In the genomic region with DNA sequence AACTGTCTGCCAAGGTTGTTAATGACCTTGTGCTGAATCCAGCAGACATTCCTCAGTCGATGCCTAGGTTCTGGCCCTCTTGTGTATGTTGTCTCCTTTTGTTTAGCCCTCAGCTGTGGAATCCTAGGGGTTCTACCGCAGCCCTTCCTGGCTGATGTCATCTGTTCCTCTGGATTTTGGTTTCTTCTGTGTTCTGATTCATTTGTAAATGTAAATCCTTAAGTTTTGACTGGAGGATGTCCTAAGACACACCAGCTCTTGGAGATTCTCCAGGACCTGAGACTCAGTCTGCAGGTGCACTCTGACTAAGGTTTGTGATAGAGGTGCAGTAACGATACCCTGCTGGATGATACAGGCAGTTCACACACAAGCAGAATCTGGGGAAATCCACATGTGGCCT, we compare ENCODE assay signal across 22 mouse cellular contexts. TPM values are rescaled to one million over a fixed set of nuclear protein-coding genes. Genes with fewer than 3 reads are reported as not detected.
DNase-seq lines count a peak whose midpoint lies in the region; ATAC-seq and TF ChIP-seq lines count a peak whose summit lies in the region.
"Had no signal": no experiment of that assay in that cellular context is flagged by ENCODE, and none has a peak within 500 bp of the region (broad histone marks: within the 10 kb centered on the region; RNA-seq: fewer than 3 reads in every experiment).

No protein-coding gene starts in this region.

- no peak for TF ChIP-seq CTCF in testis, adult 2 months (IDR thresholded peaks at IDR 0.05; ENCODE audit: control insufficient read depth, insufficient read depth, insufficient replicate concordance, low read depth, low read length)

- 49% methylated on average over 3 of the region's 3 CpGs for WGBS in forebrain, embryonic 13.5 days

- no peak for ATAC-seq in activated CD4-positive, CD25-positive, alpha-beta regulatory T cell, adult 4 months
- no peak for ATAC-seq in forebrain, embryonic 13.5 days
- ATAC-seq: CD4-positive, CD25-positive, alpha-beta regulatory T cell, adult 4 months; forebrain, embryonic 14.5 days; forebrain, embryonic 16.5 days had no signal

- no peaks in the 10 kb centered on the region for H3K27me3 ChIP-seq in testis, adult 2 months (ENCODE audit: control insufficient read depth, insufficient read depth, low read length)
- no peaks in the 10 kb centered on the region for H3K27me3 ChIP-seq in forebrain, embryonic 13.5 days
- H3K27me3 ChIP-seq: CH12.LX; embryonic facial prominence, embryonic 12.5 days had no signal

- H3K4me2 ChIP-seq in forebrain, embryonic 13.5 days: no peak overlapping the region
- H3K4me2 ChIP-seq: embryonic facial prominence, embryonic 12.5 days had no signal

- H3K27ac ChIP-seq in testis, adult 2 months (ENCODE audit: control insufficient read depth, insufficient read depth, low read depth, low read length): peak overlapping the region; percentile 3; the same call in 1 of the 2 replicates
- H3K27ac ChIP-seq in forebrain, embryonic 13.5 days: no peak overlapping the region
- H3K27ac ChIP-seq: embryonic facial prominence, embryonic 10.5 days; embryonic facial prominence, embryonic 12.5 days had no signal

- TF ChIP-seq POLR2A in testis, adult 2 months (IDR thresholded peaks at IDR 0.05; ENCODE audit: control insufficient read depth, low read depth, low read length): no peak

- H3K4me3 ChIP-seq in testis, adult 2 months (ENCODE audit: control insufficient read depth, low read depth, low read length): no peak overlapping the region
- H3K4me3 ChIP-seq in forebrain, embryonic 13.5 days: no peak overlapping the region
- H3K4me3 ChIP-seq: embryonic facial prominence, embryonic 10.5 days; embryonic facial prominence, embryonic 12.5 days had no signal

- no peak overlapping the region for H3K9ac ChIP-seq in forebrain, embryonic 13.5 days
- H3K9ac ChIP-seq: embryonic facial prominence, embryonic 12.5 days had no signal

- no peak for DNase-seq in testis, postnatal 10 days (ENCODE audit: low spot score)
- DNase-seq in Muller cell, postnatal 12 days (ENCODE audit: inconsistent ontology term): peak; percentile 78
- peak; percentile 79 for DNase-seq in ZHBTc4 (ENCODE audit: low read depth, low spot score)
- DNase-seq: adrenal gland, adult 8-10 months; adrenal gland, postnatal 14 days; adrenal gland, postnatal 36 days; B cell, adult 2 months; cerebellum, adult 11-12 months; cerebellum, adult 2 months; cerebellum, adult 9-10 months; cerebellum, postnatal 10 days; cerebellum, postnatal 25 days had no signal

- H3K36me3 ChIP-seq in testis, adult 2 months (ENCODE audit: control insufficient read depth, insufficient read depth, low read length): no peaks in the 10 kb centered on the region
- no peaks in the 10 kb centered on the region for H3K36me3 ChIP-seq in forebrain, embryonic 13.5 days (ENCODE audit: poor library complexity, severe bottlenecking)
- H3K36me3 ChIP-seq: embryonic facial prominence, embryonic 10.5 days; embryonic facial prominence, embryonic 12.5 days; G1E had no signal

- no peaks in the 10 kb centered on the region for H3K4me1 ChIP-seq in testis, adult 2 months (ENCODE audit: control insufficient read depth, insufficient read depth, low read length)
- no peaks in the 10 kb centered on the region; the same call in 1 of the 2 replicates for H3K4me1 ChIP-seq in forebrain, embryonic 13.5 days
- H3K4me1 ChIP-seq: embryonic facial prominence, embryonic 12.5 days had no signal

- no peaks in the 10 kb centered on the region for H3K9me3 ChIP-seq in forebrain, embryonic 13.5 days (replicated peaks)
- H3K9me3 ChIP-seq: embryonic facial prominence, embryonic 10.5 days; embryonic facial prominence, embryonic 12.5 days; G1E had no signal

RNA-seq across cellular contexts. Expression of a gene that starts 27.6 kb away (rescaled TPM):
- 0.28 and 0.29 TPM in 2 replicates for polyA plus RNA-seq in testis, adult 2 months (2012; rRNA removed)
- under 1 TPM in 1 of 2 experiments, not detected in 1; 0.24 TPM for polyA plus RNA-seq in activated CD4-positive, CD25-positive, alpha-beta regulatory T cell, adult 4 months (2017; shearing (Covaris generic))
- polyA plus RNA-seq in forebrain, embryonic 13.5 days (2015; fragmentation: Nextera tagmentation; extraction: Ambion mirVana): 0.40 and 0.65 TPM in 2 replicates
- polyA plus RNA-seq: G1E had no signal

RNA-seq across cellular contexts. Expression of a gene that starts 47.7 kb away (rescaled TPM):
- polyA plus RNA-seq in testis, adult 2 months (2012; rRNA removed): 0.58 and 0.87 TPM in 2 replicates
- under 1 TPM; 0.33 to 0.43 TPM for polyA plus RNA-seq in activated CD4-positive, CD25-positive, alpha-beta regulatory T cell, adult 4 months (2017; shearing (Covaris generic))
- polyA plus RNA-seq in forebrain, embryonic 13.5 days (2015; fragmentation: Nextera tagmentation; extraction: Ambion mirVana): 1.6 and 1.9 TPM in 2 replicates
- polyA plus RNA-seq: CD4-positive, CD25-positive, alpha-beta regulatory T cell, adult 4 months; G1E had no signal
